Mouse (Mus musculus) bone marrow macrophage, adult 2 months (primary cell): Measurements from ENCODE around the gene 2410015M20Rik.

Experiments
- CTCF ChIP-seq: IDR thresholded peaks from 2 replicates; pipeline ENCODE4 v1.5.1; 2012; ENCODE audit warnings: low read depth, mild to moderate bottlenecking, low read length, moderate library complexity
- POLR2A ChIP-seq: IDR thresholded peaks from 2 replicates; pipeline ENCODE4 v1.6.1; 2012; ENCODE audit warnings: mild to moderate bottlenecking, low read depth, low read length, borderline replicate concordance

DNA sequence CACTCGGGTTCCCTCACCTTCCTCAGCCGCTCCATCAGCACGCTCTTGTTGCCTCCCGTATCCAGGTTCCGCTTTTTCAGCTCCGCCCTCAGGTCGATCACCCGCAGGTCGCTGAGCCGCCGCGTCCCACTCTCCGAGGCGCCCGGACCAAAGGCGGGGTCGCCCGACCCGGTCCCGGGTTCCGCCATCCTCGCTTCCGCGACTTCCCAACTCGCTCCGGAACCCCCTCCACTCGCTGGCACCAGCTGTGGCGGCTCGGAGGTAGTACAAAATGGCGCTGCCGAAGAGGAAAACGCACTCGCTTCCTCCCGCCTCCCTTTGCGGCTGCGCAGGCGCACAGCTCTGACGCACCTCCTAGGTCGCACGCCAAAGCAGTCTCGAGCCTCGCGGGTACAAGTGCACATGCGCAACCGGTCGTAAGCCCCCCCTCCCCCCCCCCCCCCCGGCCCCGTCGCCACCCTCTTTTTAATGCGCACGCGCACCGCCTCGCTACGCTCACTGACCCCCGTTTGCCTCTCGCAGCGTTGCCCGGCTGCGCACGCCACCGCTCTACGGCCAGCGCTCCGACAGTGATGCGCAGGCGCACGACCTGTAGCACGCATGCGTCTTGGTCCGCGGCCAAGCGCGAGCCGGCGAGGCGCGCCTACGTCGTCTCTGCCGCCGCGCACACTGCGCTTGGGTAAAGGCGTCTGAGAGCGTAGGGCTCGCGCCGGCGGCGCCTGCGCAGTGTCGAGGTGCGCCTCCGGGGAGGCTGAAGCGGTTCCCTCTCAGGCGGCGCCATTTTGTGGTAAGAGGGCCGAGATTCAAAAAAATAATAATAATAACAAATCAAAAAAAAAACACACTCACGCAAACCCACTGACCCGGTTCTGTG, 25.1 kb downstream of the 2410015M20Rik start, which contains the start of the genes Safb2 and Safb:
- no peak for TF ChIP-seq CTCF
- TF ChIP-seq POLR2A = peak; percentile 31; the same call in 1 of the 2 replicates
